Mouse (Mus musculus): ENCODE data around the gene Sgms1. TPM values are rescaled to one million over a fixed set of nuclear protein-coding genes. Genes with fewer than 3 reads are reported as not detected.
A peak's percentile ranks its signal among the peaks of the same experiment; 100 is the strongest.

Gene Sgms1
- 10 to 100 TPM; 47.5 to 60.8 (median 52.4) TPM for total RNA-seq (2022)

- DNase-seq (ENCODE audit: low spot score in 2 of 2) = peak; percentile 84 to 88
These were observed at the start of gene Sgms1 for GRCm38 (mm10) chr19:32389001-32389871. Gene Sgms1 (minus strand): TSS chr19:32389714.

- DNase-seq (ENCODE audit: low spot score in 2 of 2) = no peak
These were observed 36.3 kb upstream of the Sgms1 start for GRCm38 (mm10) chr19:32425856-32426255.

GRCm38 (mm10) chr19:32424706-32425105 lies 35.2 kb upstream of the Sgms1 start:
- DNase-seq (ENCODE audit: low spot score in 2 of 2) = no peak

GRCm38 (mm10) chr19:32419069-32419468 lies 29.6 kb upstream of the Sgms1 start:
- no peak for DNase-seq (ENCODE audit: low spot score in 2 of 2)

- DNase-seq (ENCODE audit: low spot score in 2 of 2) = no peak
These were observed 27.3 kb upstream of the Sgms1 start for GRCm38 (mm10) chr19:32416692-32417317.

GRCm38 (mm10) chr19:32409603-32410360 lies 20.3 kb upstream of the Sgms1 start:
- DNase-seq (ENCODE audit: low spot score in 2 of 2) = no peak

- DNase-seq (ENCODE audit: low spot score in 2 of 2) = no peak
These were observed 17.2 kb upstream of the Sgms1 start for GRCm38 (mm10) chr19:32406717-32407116.

- no peak for DNase-seq (ENCODE audit: low spot score in 2 of 2)
These were observed 14.9 kb upstream of the Sgms1 start for GRCm38 (mm10) chr19:32404386-32404785.

GRCm38 (mm10) chr19:32403834-32404233 lies 14.3 kb upstream of the Sgms1 start:
- no peak for DNase-seq (ENCODE audit: low spot score in 2 of 2)

GRCm38 (mm10) chr19:32398491-32398890 lies 9.0 kb upstream of the Sgms1 start:
- DNase-seq (ENCODE audit: low spot score in 2 of 2) = no peak

- DNase-seq (ENCODE audit: low spot score in 2 of 2) = no peak
These were observed 6.8 kb upstream of the Sgms1 start for GRCm38 (mm10) chr19:32396303-32396702.

- DNase-seq (ENCODE audit: low spot score in 2 of 2) = no peak
These were observed 5.3 kb upstream of the Sgms1 start for GRCm38 (mm10) chr19:32394825-32395224.

- no peak for DNase-seq (ENCODE audit: low spot score in 2 of 2)
These were observed 4.4 kb upstream of the Sgms1 start for GRCm38 (mm10) chr19:32393758-32394450.

GRCm38 (mm10) chr19:32393092-32393745 lies 3.7 kb upstream of the Sgms1 start:
- no peak for DNase-seq (ENCODE audit: low spot score in 2 of 2)

GRCm38 (mm10) chr19:32391441-32391840 lies 1.9 kb upstream of the Sgms1 start:
- DNase-seq (ENCODE audit: low spot score in 2 of 2) = no peak

- no peak for DNase-seq (ENCODE audit: low spot score in 2 of 2)
These were observed 602 bp upstream of the Sgms1 start for GRCm38 (mm10) chr19:32390116-32390515.

GRCm38 (mm10) chr19:32388191-32388921 lies 1.2 kb downstream of the Sgms1 start:
- DNase-seq (ENCODE audit: low spot score in 2 of 2) = peak; percentile 87 to 95

- peak; percentile 32 to 58 for DNase-seq (ENCODE audit: low spot score in 2 of 2)
These were observed 1.9 kb downstream of the Sgms1 start for GRCm38 (mm10) chr19:32387403-32388190.
